19 mouse cellular contexts compared by ENCODE assay signal in genomic region chr15:10263420-10263819, GRCm38 (mm10).
DNase-seq lines count a peak whose midpoint lies in the region; ATAC-seq and TF ChIP-seq lines count a peak whose summit lies in the region.
"Had no signal": no experiment of that assay in that cellular context is flagged by ENCODE, and none has a peak within 500 bp of the region (broad histone marks: within the 10 kb centered on the region; RNA-seq: fewer than 3 reads in every experiment).

No protein-coding gene starts in this region.

- no peak for TF ChIP-seq POLR2A in liver, adult 2 months (IDR thresholded peaks at IDR 0.05; ENCODE audit: extremely low read depth, insufficient read depth, low read length)

- TF ChIP-seq EP300 in liver, postnatal 0 days (IDR thresholded peaks at IDR 0.05; ENCODE audit: low read depth), result no peak

- peak; percentile 87 for DNase-seq in liver, adult 2 months (ENCODE audit: extremely low read depth, low read depth, low spot score)
- no peak for DNase-seq in liver
- no peak for DNase-seq in liver, postnatal 0 days
- no peak for DNase-seq in liver, embryonic 11.5 days (ENCODE audit: low spot score)
- DNase-seq: adrenal gland, adult 2 months; adrenal gland, adult 8-10 months; adrenal gland, postnatal 10 days; adrenal gland, postnatal 14 days; adrenal gland, postnatal 25 days; adrenal gland, postnatal 36 days; B cell, adult 2 months; cerebellum, adult 11 months; cerebellum, adult 11-12 months; cerebellum, adult 18-20 months had no signal

- H3K4me3 ChIP-seq in liver, adult 2 months (ENCODE audit: insufficient read depth, low read depth, low read length), result no peak overlapping the region
- no peak overlapping the region for H3K4me3 ChIP-seq in liver, postnatal 0 days (ENCODE audit: low read depth, low read length)
- H3K4me3 ChIP-seq in liver, embryonic 11.5 days (ENCODE audit: low read depth, low read length), result no peak overlapping the region

- no peak for TF ChIP-seq CTCF in liver, adult 2 months (IDR thresholded peaks at IDR 0.05; ENCODE audit: low read depth, low read length)
- TF ChIP-seq CTCF in liver, postnatal 0 days (IDR thresholded peaks at IDR 0.05; ENCODE audit: low read depth), result no peak

- H3K27ac ChIP-seq in liver, adult 2 months (replicated peaks; ENCODE audit: insufficient read depth, low read depth, low read length), result peak overlapping the region; percentile 70
- peak overlapping the region; percentile 48; the same call in 1 of the 2 replicates for H3K27ac ChIP-seq in liver, postnatal 0 days (ENCODE audit: low read depth)
- H3K27ac ChIP-seq in liver, embryonic 11.5 days (ENCODE audit: low read depth, low read length), result no peak overlapping the region

- H3K4me1 ChIP-seq in liver, adult 2 months (ENCODE audit: control insufficient read depth, insufficient read depth, low read length), result peaks cover 10% of the 10 kb centered on the region
- H3K4me1 ChIP-seq in liver, postnatal 0 days (ENCODE audit: insufficient read depth), result peaks cover 6% of the 10 kb centered on the region
- H3K4me1 ChIP-seq in liver, embryonic 11.5 days (replicated peaks; ENCODE audit: control insufficient read depth, insufficient read depth, low read length), result no peaks in the 10 kb centered on the region

- no peaks in the 10 kb centered on the region for H3K36me3 ChIP-seq in liver, adult 2 months (ENCODE audit: control insufficient read depth, insufficient read depth, low read length)
- no peaks in the 10 kb centered on the region for H3K36me3 ChIP-seq in liver, postnatal 0 days (replicated peaks; ENCODE audit: insufficient read depth, low read length)
- no peaks in the 10 kb centered on the region for H3K36me3 ChIP-seq in liver, embryonic 11.5 days (ENCODE audit: control insufficient read depth, insufficient read depth, low read length)
- H3K36me3 ChIP-seq: G1E had no signal

- no peaks in the 10 kb centered on the region; the same call in 1 of the 2 replicates for H3K79me2 ChIP-seq in liver, adult 2 months (ENCODE audit: control insufficient read depth, insufficient read depth, low read length)

- 14% methylated on average over 3 of the region's 3 CpGs for WGBS in liver, adult 2 months
- 58% methylated on average over 3 of the region's 3 CpGs for WGBS in liver, postnatal 0 days (ENCODE audit: insufficient replicate concordance)
- WGBS in liver, embryonic 11.5 days, result 74% methylated on average over 3 of the region's 3 CpGs

- ATAC-seq in liver, postnatal 0 days, result peak; percentile 67
- ATAC-seq in liver, embryonic 11.5 days (replicated peaks; ENCODE audit: low FRiP score), result no peak
- ATAC-seq: activated CD4-positive, CD25-positive, alpha-beta regulatory T cell, adult 4 months; CD4-positive, CD25-positive, alpha-beta regulatory T cell, adult 4 months; Patski had no signal

- no peak overlapping the region for H3K9ac ChIP-seq in liver, adult 2 months (ENCODE audit: low read depth, low read length)
- no peak overlapping the region for H3K9ac ChIP-seq in liver, postnatal 0 days (replicated peaks)
- no peak overlapping the region for H3K9ac ChIP-seq in liver, embryonic 11.5 days (ENCODE audit: low read depth, low read length)

- H3K9me3 ChIP-seq in liver, postnatal 0 days (ENCODE audit: low read length), result no peaks in the 10 kb centered on the region
- H3K9me3 ChIP-seq in liver, embryonic 11.5 days (ENCODE audit: control insufficient read depth, low read length), result no peaks in the 10 kb centered on the region
- H3K9me3 ChIP-seq: G1E had no signal

- no peaks in the 10 kb centered on the region for H3K27me3 ChIP-seq in liver, adult 2 months (ENCODE audit: control insufficient read depth, insufficient read depth, low read length)
- H3K27me3 ChIP-seq in liver, postnatal 0 days (ENCODE audit: insufficient read depth, low read length), result no peaks in the 10 kb centered on the region
- no peaks in the 10 kb centered on the region for H3K27me3 ChIP-seq in liver, embryonic 11.5 days (replicated peaks; ENCODE audit: control insufficient read depth, insufficient read depth, low read length)
- H3K27me3 ChIP-seq: CH12.LX had no signal

- H3K4me2 ChIP-seq in liver, postnatal 0 days (ENCODE audit: low read depth, low read length), result no peak overlapping the region
- H3K4me2 ChIP-seq in liver, embryonic 11.5 days, result no peak overlapping the region
